Mouse (Mus musculus) layer of hippocampus, adult 9-11 months (tissue): ENCODE results near the gene Zfp658.

Source experiments
- DNase-seq: peaks from one replicate; pipeline ENCODE4 v3.0.0; 2022

Zfp658 gene

GRCm38 (mm10) chr7:43562006-43562633 is at the start of gene Zfp658:
TSS of gene Zfp658 (plus strand) at chr7:43562256.
- DNase-seq, result peak; percentile 92

DNA sequence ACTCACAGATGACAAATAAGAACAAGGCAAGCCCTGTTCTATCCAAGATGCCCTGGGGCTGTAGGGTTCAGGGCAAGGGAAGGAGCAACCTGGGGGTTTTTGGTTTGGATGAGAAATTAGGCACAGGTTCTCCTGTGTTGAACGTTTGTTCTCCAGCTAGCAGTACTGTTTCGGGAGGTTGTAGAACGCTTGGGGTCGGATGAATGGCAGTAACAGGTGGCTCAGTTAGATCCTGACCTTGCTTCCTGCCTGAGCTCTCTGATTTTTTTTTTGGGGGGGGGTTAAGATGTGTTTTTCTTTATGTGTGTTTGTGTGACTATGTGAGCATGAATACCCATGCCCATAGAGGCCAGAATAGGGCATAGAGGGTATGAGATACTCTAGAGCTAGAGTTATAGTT is 49.5 kb upstream of the Zfp658 start:
- DNase-seq, result no peak

- no peak for DNase-seq
Measured at GRCm38 (mm10) chr7:43515076-43515475, 47.0 kb upstream of the Zfp658 start.

- no peak for DNase-seq
Measured at GRCm38 (mm10) chr7:43518341-43518740, 43.7 kb upstream of the Zfp658 start.

- DNase-seq, result no peak
Measured at GRCm38 (mm10) chr7:43522776-43523175, 39.3 kb upstream of the Zfp658 start.

DNA sequence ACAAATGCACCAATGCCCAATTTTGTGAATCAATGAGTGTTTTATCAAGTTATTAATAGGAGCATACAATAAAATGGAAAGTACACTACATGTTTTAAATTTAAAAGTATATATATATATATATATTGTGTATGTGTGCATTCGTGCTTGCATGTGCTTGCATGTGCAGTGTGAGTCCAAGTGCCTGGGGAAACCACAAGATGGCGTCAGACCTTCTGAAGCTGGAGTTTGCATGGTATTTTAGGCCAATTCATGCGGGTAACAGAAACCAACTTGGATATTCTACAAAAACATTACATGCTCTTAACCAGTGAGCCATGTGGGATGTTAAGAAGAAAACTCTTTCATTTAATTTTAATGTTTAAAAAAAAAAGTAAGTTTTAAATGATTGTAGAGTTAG is 36.7 kb upstream of the Zfp658 start:
- no peak for DNase-seq

GRCm38 (mm10) chr7:43530216-43530785 is 31.8 kb upstream of the Zfp658 start:
- DNase-seq, result no peak

GRCm38 (mm10) chr7:43532936-43533505 is 29.0 kb upstream of the Zfp658 start:
- peak; percentile 42 for DNase-seq

DNA sequence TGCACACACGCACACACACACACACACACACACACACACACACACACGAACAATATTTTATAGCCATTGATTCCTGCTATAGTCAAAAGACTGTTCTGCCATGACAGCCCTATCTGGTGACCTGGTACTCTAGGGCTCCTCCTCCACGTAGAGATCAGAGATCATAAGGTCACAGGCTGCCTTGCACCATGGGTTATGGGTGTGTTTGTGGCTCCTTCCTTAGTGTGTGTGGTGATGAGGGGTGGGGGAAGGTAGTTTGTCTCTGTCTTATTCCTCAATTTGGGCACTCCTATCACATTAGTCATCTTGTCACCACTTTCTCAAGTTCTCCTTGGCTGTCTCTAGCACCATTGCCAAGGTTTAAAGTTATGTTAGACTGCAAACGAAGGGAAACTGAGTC is 23.5 kb upstream of the Zfp658 start:
- no peak for DNase-seq

GRCm38 (mm10) chr7:43544225-43544977 is 17.7 kb upstream of the Zfp658 start, which contains the start of gene Cd33:
TSS of gene Cd33 (minus strand) at chr7:43544428.
- peak; percentile 57 for DNase-seq

- no peak for DNase-seq
Measured at GRCm38 (mm10) chr7:43545656-43546545, 16.2 kb upstream of the Zfp658 start.

DNA sequence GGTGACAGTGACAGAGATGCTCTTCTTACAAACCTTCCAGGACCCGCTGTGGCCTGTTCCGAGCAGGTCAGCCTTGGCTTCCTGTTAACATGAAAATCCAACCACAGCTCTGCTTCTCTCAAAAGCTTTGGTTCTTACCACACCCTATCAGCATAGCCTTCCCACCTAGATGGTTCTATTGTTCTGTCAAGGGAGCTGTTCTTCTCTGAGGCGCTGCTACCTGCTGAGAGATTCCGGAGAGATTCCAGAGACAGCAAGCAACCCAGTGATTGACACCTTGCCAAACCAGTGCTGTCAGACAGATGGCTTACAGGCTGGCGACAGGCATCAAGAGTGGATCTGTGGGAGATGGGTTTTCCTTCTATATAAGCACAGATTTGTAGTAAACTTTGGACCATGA is 14.4 kb upstream of the Zfp658 start:
- DNase-seq, result no peak

DNA sequence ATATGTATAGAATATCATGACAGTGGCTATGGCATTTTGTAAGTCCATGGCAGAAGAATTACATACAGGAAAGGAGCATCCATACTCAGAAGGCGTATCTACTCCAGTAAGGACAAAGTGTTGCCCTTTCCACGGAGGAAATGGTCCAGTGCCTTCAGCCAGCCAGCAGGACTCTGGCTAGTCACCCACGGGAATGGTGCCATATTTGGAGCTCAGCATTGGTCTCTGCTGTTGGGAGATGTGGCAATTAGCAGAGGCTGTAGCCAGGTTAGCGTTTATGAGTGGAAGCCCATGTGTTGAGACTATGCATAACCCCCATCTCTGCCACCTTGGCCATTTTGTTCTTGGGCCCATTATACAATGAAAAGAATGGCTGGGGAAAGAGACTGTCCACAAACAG is 13.8 kb upstream of the Zfp658 start:
- no peak for DNase-seq

DNA sequence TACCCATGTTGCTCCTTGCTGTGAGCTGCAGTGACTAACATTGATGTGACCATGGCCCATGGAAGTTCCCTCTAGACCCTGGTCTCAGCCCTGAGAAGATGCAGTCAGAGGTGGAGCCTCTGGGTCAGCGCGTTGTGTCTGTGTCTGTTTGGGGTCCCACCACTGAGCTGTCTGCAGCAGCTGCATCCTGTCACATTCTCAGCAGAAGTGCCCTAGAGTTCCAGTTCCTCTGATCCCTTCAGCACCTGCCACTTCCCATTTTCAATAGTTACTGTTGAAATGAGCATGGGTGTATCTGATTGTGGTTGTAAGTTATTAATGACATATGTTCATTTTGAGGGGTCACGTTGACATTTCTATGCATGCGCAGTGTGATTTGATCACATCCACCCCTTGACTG is 8.9 kb upstream of the Zfp658 start:
- peak; percentile 79 for DNase-seq

GRCm38 (mm10) chr7:43554550-43554949 is 7.5 kb upstream of the Zfp658 start:
- no peak for DNase-seq

DNA sequence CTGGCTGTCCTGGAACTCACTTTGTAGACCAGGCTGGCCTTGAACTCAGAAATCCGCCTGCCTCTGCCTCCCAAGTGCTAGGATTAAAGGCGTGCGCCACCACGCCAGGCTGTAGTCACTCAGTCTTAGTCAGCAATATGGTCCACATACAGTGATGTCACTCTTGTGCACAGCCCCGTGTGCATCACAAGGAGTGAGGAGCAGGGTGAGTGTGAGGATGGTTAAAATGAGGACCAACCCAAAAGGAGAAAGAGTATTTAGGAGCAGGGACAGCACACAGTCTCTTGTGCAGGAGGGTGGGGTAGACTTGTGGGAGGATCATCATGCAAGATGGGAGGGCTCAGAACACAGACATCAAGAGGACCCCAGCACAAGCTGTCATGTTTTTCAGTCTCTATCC is 6.7 kb upstream of the Zfp658 start:
- no peak for DNase-seq

DNA sequence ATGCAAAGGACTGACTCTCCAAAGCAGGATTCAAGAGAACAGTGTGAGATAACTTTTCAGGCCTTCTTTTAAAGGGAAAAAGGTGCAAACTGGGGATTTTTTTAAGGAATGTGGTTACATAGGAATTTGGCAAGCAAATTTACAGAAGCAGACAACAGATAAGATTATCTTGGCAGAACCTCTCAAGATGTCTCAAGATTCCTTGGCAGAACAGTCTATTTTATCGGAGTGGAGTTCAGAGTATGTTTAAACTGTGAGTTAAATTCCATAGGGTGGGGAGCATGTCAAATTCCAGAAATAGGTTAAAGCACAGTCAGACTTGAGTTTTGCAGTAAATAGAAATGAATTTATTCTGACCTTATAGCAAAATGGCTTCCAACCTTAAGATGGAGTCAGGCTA is 5.2 kb upstream of the Zfp658 start:
- DNase-seq, result no peak

- no peak for DNase-seq
Measured at GRCm38 (mm10) chr7:43562651-43563070, 605 bp downstream of the Zfp658 start.

GRCm38 (mm10) chr7:43563300-43563699 is 1.2 kb downstream of the Zfp658 start:
- no peak for DNase-seq

DNA sequence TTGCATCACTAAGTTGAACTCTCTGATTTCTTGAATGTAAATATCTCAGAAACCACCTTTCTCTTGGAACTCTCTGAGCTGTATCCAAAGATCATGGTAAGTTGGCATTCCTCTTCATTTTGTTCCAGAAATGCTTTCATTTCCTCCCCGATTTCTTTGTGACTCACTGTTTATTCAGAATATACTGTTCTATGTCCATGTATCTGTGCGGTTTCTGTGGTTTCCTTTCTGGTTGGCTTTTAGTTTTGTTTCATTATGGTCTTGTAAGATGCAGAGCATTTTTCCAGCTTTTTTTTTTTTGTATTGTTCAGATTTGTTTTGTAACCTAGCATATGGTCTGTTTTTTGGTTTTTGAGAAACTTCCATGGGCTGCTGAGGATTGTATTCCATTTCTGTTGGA is 9.2 kb downstream of the Zfp658 start:
- DNase-seq, result no peak

DNA sequence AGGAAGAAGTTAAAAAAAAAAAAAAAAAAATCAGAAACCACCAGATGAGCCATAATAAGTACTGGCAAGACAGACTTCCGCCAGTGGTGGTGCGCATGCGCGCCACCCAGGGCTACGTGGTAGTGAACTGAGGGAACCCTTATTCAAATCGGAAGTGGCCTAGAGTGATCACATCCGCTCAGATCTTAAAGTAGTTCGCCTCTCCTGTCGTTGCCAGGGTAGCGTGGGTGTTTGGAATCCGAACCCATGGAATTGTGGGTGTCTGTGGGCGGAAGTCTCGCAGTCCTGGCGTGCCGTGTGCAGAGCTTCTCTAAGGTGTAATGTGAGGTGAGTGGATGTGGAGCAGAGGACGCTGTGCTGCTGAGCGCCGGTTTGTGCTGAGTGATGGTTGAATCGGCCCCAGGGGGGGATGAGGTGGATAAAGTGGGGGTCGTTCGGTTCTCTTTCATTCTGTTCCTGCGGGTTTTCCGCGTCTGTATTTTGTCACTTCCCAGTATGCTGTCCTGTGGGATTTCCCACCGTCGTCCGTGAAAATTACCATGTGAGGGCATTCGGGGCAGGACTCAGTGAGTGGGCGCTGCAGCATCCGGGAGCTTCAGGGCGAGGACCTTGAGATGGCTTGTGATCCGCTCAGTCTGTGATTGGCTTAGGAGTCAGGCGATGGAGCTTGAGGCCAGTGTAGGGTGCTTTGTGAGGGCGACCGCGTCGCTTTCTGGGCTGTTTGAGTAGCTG is 17.6 kb downstream of the Zfp658 start, which contains the start of gene Zfp719:
Gene Zfp719, plus strand, starts transcription at position 171 of the 732 bp plus-strand sequence.
- peak; percentile 98 for DNase-seq

GRCm38 (mm10) chr7:43580526-43580925 is 18.5 kb downstream of the Zfp658 start:
- DNase-seq, result peak; percentile 50
